Mouse (Mus musculus) cerebellum, postnatal 36 days (tissue): ENCODE data around the gene Ikzf4.
A peak's percentile ranks its signal among the peaks of the same experiment; 100 is the strongest.

ENCODE experiments used
- DNase-seq, 2 experiments: peaks; one replicate each; pipeline ENCODE4 v3.0.0; 2021 to 2022; ENCODE audit warnings: mixed read lengths in 2 of 2

The Ikzf4 gene

DNA sequence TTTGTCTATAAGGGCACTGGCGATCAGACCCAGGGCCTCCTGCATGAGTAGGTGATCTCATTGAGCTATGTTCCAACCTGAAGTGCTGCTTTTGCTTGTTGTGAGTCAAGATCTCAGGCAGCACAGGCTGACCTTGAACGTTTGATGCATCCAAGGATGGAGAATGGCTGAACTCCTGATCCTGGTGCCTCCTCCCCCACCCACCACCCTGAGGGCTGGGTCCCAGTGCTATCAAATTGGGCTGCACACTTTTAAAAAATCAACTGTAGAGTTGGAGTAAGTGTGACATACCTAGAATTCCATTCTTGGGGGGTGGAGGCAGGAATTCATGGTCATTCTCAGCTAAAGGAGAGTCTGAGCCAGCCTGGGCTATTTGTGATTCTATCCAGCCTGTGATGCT is 39.3 kb downstream of the Ikzf4 start:
- DNase-seq = no peak

DNA sequence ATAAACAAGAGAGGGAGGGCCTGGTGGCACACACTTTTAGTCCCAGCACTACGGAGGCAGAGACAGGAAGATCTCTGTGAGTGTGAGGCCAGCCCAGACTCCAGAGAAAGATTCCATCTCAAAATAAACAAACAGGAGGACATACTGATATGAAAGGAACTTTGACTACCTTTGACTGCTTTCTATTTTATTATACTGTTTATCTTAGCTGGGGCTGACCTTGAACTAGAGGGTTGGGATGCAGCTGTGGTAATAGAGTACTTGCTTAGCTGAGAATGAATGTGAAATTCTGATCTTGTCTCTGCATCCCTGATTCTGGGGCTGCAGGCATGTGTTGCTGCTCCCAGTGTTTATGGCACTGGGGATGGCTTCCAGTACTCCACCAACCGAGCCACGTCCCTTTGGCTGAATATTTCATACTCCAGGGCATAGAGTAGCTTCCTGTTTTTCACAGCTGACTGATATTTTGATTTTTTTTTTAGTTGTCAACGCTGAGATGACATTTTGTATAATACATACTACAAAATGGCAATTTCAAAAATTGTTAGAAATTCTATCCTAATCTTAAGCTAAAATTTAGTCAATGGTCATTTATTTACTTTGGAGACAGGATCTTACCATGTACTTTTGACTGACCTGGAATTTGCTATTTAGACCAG is 43.2 kb downstream of the Ikzf4 start:
- DNase-seq = no peak

DNA sequence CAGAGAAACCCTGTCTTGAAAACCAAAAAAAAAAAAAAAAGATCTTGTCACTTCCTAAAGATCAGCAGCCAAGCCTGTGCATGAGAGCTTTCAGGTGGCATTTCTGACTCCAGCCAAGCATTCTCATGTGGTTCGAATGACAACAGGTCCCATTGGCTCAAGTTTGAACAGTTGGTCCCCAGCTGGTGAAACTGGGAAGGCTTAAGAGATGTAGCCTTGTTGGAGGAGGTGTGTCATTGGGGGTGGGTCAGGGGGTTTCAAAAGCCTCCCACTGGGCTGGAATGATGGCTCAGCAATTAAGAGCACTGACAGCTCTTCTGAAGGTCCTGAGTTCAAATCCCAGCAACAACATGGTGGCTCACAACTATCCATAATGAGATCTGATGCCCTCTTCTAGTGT is 44.3 kb downstream of the Ikzf4 start:
- DNase-seq = no peak

- DNase-seq = no peak
Measured at GRCm38 (mm10) chr10:128598476-128598875, 47.3 kb downstream of the Ikzf4 start.

DNA sequence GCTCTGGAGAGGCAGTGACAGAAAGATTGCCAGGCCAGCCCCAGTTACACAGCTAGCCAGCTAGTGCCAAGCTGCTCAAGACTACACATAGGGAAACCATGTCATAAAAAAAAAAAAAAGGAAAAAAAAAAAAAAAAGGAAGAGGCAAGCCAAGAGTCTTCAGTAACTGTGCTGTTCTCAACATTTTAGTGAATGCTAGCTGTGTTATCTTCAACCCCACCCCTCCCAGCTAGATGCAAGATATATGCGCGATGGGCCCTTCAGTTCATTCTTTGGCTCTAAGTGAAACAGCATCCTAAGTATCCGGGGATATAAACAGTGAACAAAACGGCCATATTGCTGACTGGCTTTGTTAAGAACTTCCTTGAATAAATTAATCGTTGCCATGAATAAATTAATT is 53.0 kb downstream of the Ikzf4 start:
- no peak for DNase-seq

- DNase-seq = no peak
Measured at GRCm38 (mm10) chr10:128591436-128591835, 54.4 kb downstream of the Ikzf4 start.

DNA sequence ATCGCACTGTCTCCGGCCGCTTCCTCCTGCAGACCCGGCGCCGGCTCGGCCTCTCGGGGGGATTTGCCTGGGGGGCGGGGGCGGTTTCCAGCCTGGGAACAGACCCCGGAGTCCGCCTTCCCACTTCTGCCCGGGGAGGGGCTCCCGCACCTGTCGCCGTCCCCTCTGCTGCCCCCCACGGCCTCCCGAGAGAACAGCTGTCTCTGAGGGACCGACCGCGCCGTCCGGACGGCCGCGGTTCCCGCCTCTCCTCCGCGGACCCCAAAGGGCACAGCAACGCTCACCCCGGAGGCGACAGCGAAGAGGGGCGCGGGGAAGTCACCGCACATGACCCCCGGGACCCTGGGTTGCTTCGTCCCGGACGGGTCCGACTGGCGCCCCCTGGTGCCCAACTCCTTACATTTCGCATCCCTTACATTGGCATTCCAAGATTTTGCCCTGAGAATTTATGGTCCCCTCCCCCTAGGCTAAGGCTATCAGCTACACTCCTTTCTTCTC is 55.5 kb downstream of the Ikzf4 start:
- DNase-seq = peak; percentile 69 to 72

- DNase-seq = peak; percentile 28 to 34
Measured at GRCm38 (mm10) chr10:128589464-128590192, 56.2 kb downstream of the Ikzf4 start, which contains the start of gene Erbb3. Gene Erbb3, minus strand, starts transcription at chr10:128589652.

- no peak for DNase-seq
Measured at GRCm38 (mm10) chr10:128588775-128589463, 56.9 kb downstream of the Ikzf4 start.

GRCm38 (mm10) chr10:128588136-128588535 is 57.7 kb downstream of the Ikzf4 start:
- no peak for DNase-seq

DNA sequence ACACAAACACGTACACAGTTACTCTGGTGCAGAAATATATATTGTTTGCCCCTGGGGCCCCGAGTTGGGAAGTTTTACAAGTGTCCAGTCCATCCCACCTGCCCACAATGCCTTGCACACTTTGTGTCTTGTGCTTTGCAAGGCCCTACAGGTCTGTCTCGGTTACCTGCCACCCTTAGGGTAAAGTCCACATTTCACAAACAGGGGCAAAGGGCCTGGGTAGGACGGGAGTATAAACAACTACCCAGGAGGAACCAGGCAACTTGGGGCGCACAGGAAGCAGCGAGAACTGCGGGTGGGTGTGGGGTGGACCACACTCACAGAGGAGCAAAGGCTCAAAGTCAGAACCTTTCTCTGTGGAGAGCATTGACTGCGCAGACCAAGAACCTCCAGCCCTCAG is 58.1 kb downstream of the Ikzf4 start:
- no peak for DNase-seq

DNA sequence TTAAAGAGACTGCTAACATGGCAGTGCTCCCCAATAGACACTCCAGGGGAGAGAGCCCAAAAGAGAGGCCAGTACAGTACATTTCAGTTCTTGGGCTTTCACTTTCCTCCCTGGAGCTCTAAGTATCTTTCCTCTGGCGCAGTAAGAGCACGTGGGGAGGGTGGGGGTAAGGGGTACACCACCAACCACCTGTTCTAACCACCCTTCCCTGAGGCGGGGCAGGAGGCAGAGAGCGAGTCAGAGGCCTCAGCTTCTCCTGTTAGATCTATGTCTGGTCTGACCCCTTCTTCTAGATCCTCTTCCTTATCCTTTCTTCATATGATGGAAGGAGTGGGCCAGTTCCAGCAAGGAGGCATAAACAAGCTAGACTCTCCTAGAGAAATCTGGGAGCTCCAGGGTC is 58.7 kb downstream of the Ikzf4 start:
- no peak for DNase-seq

GRCm38 (mm10) chr10:128586546-128586945 is 59.2 kb downstream of the Ikzf4 start:
- no peak for DNase-seq

DNA sequence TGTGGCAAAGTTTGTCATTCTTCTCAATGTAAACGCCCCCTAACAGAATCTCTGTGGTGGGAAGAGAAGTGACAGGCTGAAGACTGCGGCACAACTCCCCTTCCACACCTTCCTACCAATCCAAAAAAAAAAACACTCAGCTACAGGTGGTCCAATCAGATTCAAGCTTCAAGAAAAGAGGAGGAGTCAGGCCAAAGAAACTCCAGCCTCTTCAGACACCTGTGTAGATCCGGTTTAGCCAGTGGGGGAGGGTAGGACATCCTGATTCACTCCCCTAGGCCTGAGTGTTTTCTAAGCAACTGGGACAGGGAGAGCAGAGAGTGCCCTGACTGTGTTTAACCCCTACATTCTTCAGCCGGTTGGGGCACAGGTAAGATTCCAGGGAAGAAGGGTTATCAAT is 61.4 kb downstream of the Ikzf4 start:
- DNase-seq = no peak

- peak; percentile 28 to 48 for DNase-seq
Measured at GRCm38 (mm10) chr10:128583644-128584043, 62.1 kb downstream of the Ikzf4 start.
